Mouse (Mus musculus) heart, adult 2 months (tissue): ENCODE measurements around the gene Tmem132d.

Experiments
- CTCF ChIP-seq: fragments of 200-600 bp; IDR thresholded peaks from 2 replicates; pipeline ENCODE4 v1.8.1; 2022; ENCODE audit warnings: antibody characterized with exemption, mild to moderate bottlenecking, moderate library complexity
- POLR2A ChIP-seq: fragments of 200-500 bp; IDR thresholded peaks from 2 replicates; pipeline ENCODE4 v1.6.1; 2011; ENCODE audit warnings: mild to moderate bottlenecking, low read depth, low read length, control low read depth; ENCODE audit not compliant: insufficient read depth

- no peak for TF ChIP-seq POLR2A
- TF ChIP-seq CTCF = no peak
Observed at GRCm38 (mm10) chr5:128404223-128404622, 28.7 kb downstream of the Tmem132d start.
